Mouse (Mus musculus) testis, adult 2 months (tissue): ENCODE data around the gene Slc25a30. TPM values are rescaled to one million over a fixed set of nuclear protein-coding genes. Genes with fewer than 3 reads are reported as not detected.
A peak's percentile ranks its signal among the peaks of the same experiment; 100 is the strongest.
"Not testable (repeated sequence)": the region's sequence is repeated elsewhere in the genome, so short reads cannot be mapped to it uniquely, and the experiment has no call there.

Source experiments
- H3K27ac ChIP-seq: fragments of 200-500 bp; 2 replicates; pipeline ENCODE4 v1.5.1; 2012; ENCODE audit warnings: low read depth, low read length; ENCODE audit not compliant: control insufficient read depth, insufficient read depth
- H3K27me3 ChIP-seq: fragments of 200-500 bp; 2 replicates; pipeline ENCODE4 v1.6.1; 2012; ENCODE audit warnings: mild to moderate bottlenecking, low read length, moderate library complexity; ENCODE audit not compliant: control insufficient read depth, insufficient read depth
- H3K36me3 ChIP-seq: fragments of 200-500 bp; 2 replicates; pipeline ENCODE4 v1.6.1; 2012; ENCODE audit warnings: mild to moderate bottlenecking, low read length; ENCODE audit not compliant: control insufficient read depth, insufficient read depth
- H3K4me1 ChIP-seq: fragments of 200-500 bp; 2 replicates; pipeline ENCODE4 v1.6.1; 2012; ENCODE audit warnings: low read length; ENCODE audit not compliant: control insufficient read depth, insufficient read depth
- H3K4me3 ChIP-seq: fragments of 200-500 bp; 2 replicates; pipeline ENCODE4 v1.5.1; 2012; ENCODE audit warnings: low read depth, mild to moderate bottlenecking, low read length, moderate library complexity, mixed read lengths; ENCODE audit not compliant: control insufficient read depth
- CTCF ChIP-seq: fragments of 200-500 bp; IDR thresholded peaks from 2 replicates; pipeline ENCODE4 v1.5.1; 2012; ENCODE audit warnings: low read depth, mild to moderate bottlenecking, inconsistent platforms, low read length, moderate library complexity; ENCODE audit not compliant: control insufficient read depth, insufficient read depth, insufficient replicate concordance
- POLR2A ChIP-seq: fragments of 200-500 bp; IDR thresholded peaks from 2 replicates; pipeline ENCODE4 v1.6.1; 2012; ENCODE audit warnings: low read depth, mild to moderate bottlenecking, inconsistent platforms, low read length, moderate library complexity; ENCODE audit not compliant: control insufficient read depth
- polyA plus RNA-seq: library from polyadenylated mRNA; depleted of rRNA; stranded (reverse); fragments of >200 nt; gene quantifications from 2 replicates; pipeline ENCODE4 v1.2.3, GENCODE M21; 2012

Gene Slc25a30
- polyA plus RNA-seq, 1 experiment, result 16.5 TPM

- no peaks in the 10 kb centered on the region for H3K36me3 ChIP-seq
- peak overlapping the region; percentile 96; the same call in 1 of the 2 replicates for H3K4me3 ChIP-seq
- no peak for TF ChIP-seq CTCF
- TF ChIP-seq POLR2A, result no peak
- no peaks in the 10 kb centered on the region for H3K27me3 ChIP-seq
- H3K27ac ChIP-seq, result no peak overlapping the region
- H3K4me1 ChIP-seq, result peaks cover 42% of the 10 kb centered on the region
Observed at GRCm38 (mm10) chr14:75832031-75832430, 45.2 kb upstream of the Slc25a30 start.

GRCm38 (mm10) chr14:75829817-75830216 lies 43.0 kb upstream of the Slc25a30 start:
- peak overlapping the region; percentile 69; the same call in 1 of the 2 replicates for H3K4me3 ChIP-seq
- H3K36me3 ChIP-seq, result not testable (repeated sequence)

DNA sequence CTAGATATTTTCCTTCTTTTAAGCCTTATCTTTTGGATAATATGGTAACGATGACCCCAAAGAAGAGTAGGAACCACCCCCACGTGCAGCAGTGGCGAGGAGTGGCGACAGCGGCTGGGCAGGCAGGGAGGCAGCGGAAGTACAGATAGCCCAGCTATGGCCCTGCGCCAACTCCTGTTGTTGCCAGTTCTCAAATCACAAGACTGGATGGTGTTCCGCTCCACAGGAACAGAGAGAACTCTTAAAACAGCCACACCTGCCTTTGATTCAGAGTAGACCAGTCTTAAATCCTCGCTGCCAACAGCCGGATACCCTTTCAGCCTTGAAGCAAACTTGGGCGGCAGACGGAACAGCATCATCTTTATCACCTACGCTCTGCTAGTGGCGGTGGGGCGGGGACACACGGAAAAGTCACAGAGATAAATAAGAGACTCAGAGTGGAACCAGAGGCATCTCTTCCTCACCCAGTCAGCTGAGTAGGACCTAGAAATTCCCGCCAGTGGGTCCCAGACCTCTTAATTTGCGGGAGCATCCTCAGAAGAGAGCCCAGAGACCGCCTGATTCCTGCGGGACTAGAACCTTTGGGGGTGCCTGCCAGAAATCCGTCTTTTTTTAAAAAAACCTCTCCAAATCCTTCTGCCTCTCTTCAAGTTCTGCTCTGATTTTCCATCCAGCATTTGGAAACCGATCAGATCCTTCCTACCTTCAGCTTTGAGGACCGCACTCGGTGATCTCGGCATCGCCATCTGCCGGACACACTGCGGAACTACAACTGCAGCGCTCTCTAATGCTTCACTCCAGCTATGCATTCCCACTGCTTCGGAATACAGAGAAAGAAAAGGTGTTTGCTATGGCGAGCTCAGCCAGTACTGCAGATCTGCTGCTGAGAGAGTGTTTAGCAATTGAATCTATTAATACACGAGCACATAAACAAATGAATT lies 42.3 kb upstream of the Slc25a30 start:
- TF ChIP-seq POLR2A (0 out of 2 replicates have a peak, but pooled peaks have one; percentile 15), CTCF (peak; percentile 99)
- peaks cover 30% of the 10 kb centered on the region for H3K4me1 ChIP-seq
- no peaks in the 10 kb centered on the region for H3K36me3 ChIP-seq
- H3K4me3 ChIP-seq, result peak overlapping the region; percentile 69
- peak overlapping the region; percentile 43; the same call in 1 of the 2 replicates for H3K27ac ChIP-seq
- no peaks in the 10 kb centered on the region for H3K27me3 ChIP-seq

More at GRCm38 (mm10) chr14:75829817-75830216, 43.0 kb upstream of the Slc25a30 start:
- not testable (repeated sequence) for H3K27ac ChIP-seq, H3K27me3 ChIP-seq
- H3K4me1 ChIP-seq, result peaks cover 37% of the 10 kb centered on the region

GRCm38 (mm10) chr14:75828221-75828620 lies 41.4 kb upstream of the Slc25a30 start:
- Histone ChIP-seq H3K4me3 (no peak overlapping the region), H3K4me1 (peaks cover 22% of the 10 kb centered on the region), H3K36me3 (no peaks in the 10 kb centered on the region), H3K27me3 (no peaks in the 10 kb centered on the region), H3K27ac (peak overlapping the region; percentile 44)
- no peak for TF ChIP-seq CTCF
- TF ChIP-seq POLR2A, result no peak

DNA sequence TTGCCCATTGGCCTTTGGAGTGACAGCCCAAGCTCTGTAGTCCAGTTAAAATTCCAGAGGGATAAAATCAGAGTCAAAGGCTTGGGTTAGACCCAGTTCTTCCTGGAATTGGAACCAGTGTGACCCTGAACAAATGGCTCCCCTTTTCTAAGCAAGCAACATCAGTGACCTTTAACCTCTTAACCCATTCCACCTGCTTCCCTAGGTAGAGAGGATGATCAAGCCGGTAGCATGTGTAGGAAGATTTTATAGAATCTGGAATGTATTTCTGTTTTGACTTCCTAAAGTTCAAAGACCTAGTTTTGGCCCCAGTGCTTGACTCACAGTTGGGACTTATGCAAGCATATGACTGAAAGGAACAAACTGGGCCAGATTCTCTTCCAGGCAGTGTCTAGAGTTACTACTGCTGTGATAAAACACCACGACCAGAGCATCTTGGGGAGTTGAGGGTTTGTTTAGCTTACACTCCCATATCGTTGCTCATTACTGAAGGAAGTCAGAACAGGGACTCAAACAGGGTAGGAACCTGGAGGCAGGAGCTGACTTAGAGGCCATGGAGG lies 40.1 kb upstream of the Slc25a30 start:
- TF ChIP-seq CTCF (no peak), POLR2A (no peak)
- H3K36me3 ChIP-seq, result no peaks in the 10 kb centered on the region
- no peaks in the 10 kb centered on the region for H3K27me3 ChIP-seq
- peaks cover 22% of the 10 kb centered on the region for H3K4me1 ChIP-seq
- no peak overlapping the region for H3K4me3 ChIP-seq
- H3K27ac ChIP-seq, result no peak overlapping the region

DNA sequence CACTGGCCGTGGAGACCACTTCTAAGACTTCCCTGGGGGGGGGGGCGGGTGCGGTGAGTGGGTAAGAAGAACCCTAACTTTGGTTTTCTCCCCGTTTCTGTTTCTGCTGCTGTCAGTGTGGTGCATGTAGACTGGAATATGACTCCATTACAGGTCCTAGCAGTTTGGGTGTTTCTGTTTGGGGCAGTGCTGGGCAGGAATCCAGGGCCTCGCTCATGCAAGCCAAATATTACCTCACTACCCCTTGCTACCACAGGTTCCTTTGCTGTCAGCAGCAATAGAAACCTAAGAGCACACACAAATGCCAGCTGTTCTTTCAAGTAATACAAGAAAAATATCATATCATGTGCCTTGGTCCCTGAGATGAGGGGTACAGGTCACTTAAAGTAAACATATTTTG lies 33.2 kb upstream of the Slc25a30 start:
- Histone ChIP-seq H3K36me3 (no peaks in the 10 kb centered on the region), H3K27me3 (no peaks in the 10 kb centered on the region), H3K27ac (no peak overlapping the region), H3K4me1 (peaks cover 5% of the 10 kb centered on the region), H3K4me3 (no peak overlapping the region)
- TF ChIP-seq CTCF (no peak), POLR2A (no peak)

- no peaks in the 10 kb centered on the region for H3K27me3 ChIP-seq
- TF ChIP-seq POLR2A (no peak), CTCF (no peak)
- H3K4me1 ChIP-seq, result peaks cover 5% of the 10 kb centered on the region
- H3K27ac ChIP-seq, result no peak overlapping the region
- H3K4me3 ChIP-seq, result no peak overlapping the region
- no peaks in the 10 kb centered on the region for H3K36me3 ChIP-seq
Observed at GRCm38 (mm10) chr14:75819341-75819740, 32.5 kb upstream of the Slc25a30 start.
